16 mouse cellular contexts compared by ENCODE assay signal in the genomic region with DNA sequence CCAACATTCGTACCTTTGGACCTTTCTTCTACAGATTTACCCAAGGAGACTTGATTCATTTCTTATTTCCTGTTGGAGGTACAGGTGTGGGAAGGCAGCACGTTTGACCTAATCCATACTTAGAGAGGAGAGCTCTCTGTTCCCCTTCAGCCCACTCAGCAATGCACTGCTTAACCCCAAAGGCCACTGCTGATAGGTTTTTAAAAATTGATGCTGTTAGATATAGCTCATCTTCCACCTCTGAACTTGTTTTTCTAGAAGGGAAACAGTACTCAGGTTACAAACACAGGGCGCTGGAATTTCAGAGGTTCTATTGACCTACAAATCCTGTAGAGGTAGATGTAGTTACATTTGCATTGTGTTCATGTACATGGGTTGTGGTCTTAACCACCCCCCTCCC.
"Had no signal": no experiment of that assay in that cellular context is flagged by ENCODE, and none has a peak within 500 bp of the region (broad histone marks: within the 10 kb centered on the region; RNA-seq: fewer than 3 reads in every experiment).

No protein-coding gene starts in this region.

- H3K4me3 ChIP-seq: neural tube, embryonic 13.5 days; neural tube, embryonic 15.5 days; stomach, embryonic 15.5 days had no signal

- H3K9me3 ChIP-seq: neural tube, embryonic 13.5 days; neural tube, embryonic 15.5 days; stomach, embryonic 15.5 days had no signal

- H3K27me3 ChIP-seq: neural tube, embryonic 13.5 days; neural tube, embryonic 15.5 days; stomach, embryonic 15.5 days had no signal

- H3K27ac ChIP-seq: neural tube, embryonic 13.5 days; neural tube, embryonic 15.5 days; stomach, embryonic 15.5 days; stomach, postnatal 0 days had no signal

- DNase-seq: retina, postnatal 1 day; right cerebral cortex, adult 18-20 months; right cerebral cortex, postnatal 14 days; right cerebral cortex, postnatal 25 days; right cerebral cortex, postnatal 4 days; spleen, adult 18-20 months; thymus, adult 18-20 months; thymus, adult 2 months; thymus, postnatal 14 days; thymus, postnatal 25 days; thymus, postnatal 36 days; thymus, postnatal 4 days had no signal

- H3K4me2 ChIP-seq: neural tube, embryonic 13.5 days; neural tube, embryonic 15.5 days; stomach, embryonic 15.5 days had no signal

- H3K9ac ChIP-seq: neural tube, embryonic 13.5 days; neural tube, embryonic 15.5 days; stomach, embryonic 15.5 days had no signal

- H3K36me3 ChIP-seq: neural tube, embryonic 13.5 days; neural tube, embryonic 15.5 days had no signal
